Mouse (Mus musculus): ENCODE measurements at regions not wholly inside any gene's neighbourhood (a gene's known extent, or its start where the extent isn't known, plus 50 kb on each side); places are given as distances from the start of the nearest gene placed in this dataset.

GRCm38 (mm10) chr19:28743176-28743793, 63.4 kb upstream of the Glis3 start:
- TF ChIP-seq POLR2A (IDR thresholded peaks at IDR 0.05; ENCODE audit: low read depth, low read length) (no peak), CTCF (IDR thresholded peaks at IDR 0.05; ENCODE audit: borderline replicate concordance, insufficient read depth, low read length) (no peak)

All from embryonic fibroblast, embryonic 13.5 days (primary cell).